Mouse (Mus musculus): ENCODE data around the gene AU018091.

- TF ChIP-seq CTCF (IDR thresholded peaks at IDR 0.05) (no peak), EP300 (IDR thresholded peaks at IDR 0.05; ENCODE audit: insufficient read depth, low read depth, low read length) (no peak), POLR2A (IDR thresholded peaks at IDR 0.05; ENCODE audit: insufficient read depth, low read depth, low read length) (no peak)
Observed at GRCm38 (mm10) chr7:3168925-3169324, at the start of gene AU018091.

Data from heart, adult 2 months (tissue).